Mouse (Mus musculus): Measurements from ENCODE around the gene Plekha1.

- TF ChIP-seq CTCF (IDR thresholded peaks at IDR 0.05; ENCODE audit: control insufficient read depth, insufficient read depth, insufficient read length) (no peak), CEBPB (IDR thresholded peaks at IDR 0.05; ENCODE audit: low read depth) (no peak), USF1 (IDR thresholded peaks at IDR 0.05; ENCODE audit: low read depth) (no peak)
Measured at GRCm38 (mm10) chr7:130945730-130946129, 80.2 kb downstream of the Plekha1 start.

Data from C2C12 (cell line).